Mouse (Mus musculus) Patski (cell line): ENCODE measurements around the gene Gps1. TPM values are rescaled to one million over a fixed set of nuclear protein-coding genes. Genes with fewer than 3 reads are reported as not detected.
"Not testable (repeated sequence)": the region's sequence is repeated elsewhere in the genome, so short reads cannot be mapped to it uniquely, and the experiment has no call there.

Experiments used
- ATAC-seq: fragments of 100-300 bp; one replicate; pipeline ENCODE4 v1.8.0; 2021
- CTCF ChIA-PET: fragments of 350-600 bp; sonication (Branson Sonifier 250); formaldehyde crosslinking; loops from one replicate; lab custom pipeline; 2022; ENCODE audit warnings: inconsistent platforms; lab: Charles Lee
- POLR2A ChIA-PET: fragments of 350-600 bp; sonication (Branson Sonifier 250); formaldehyde crosslinking; loops from one replicate; lab custom pipeline; 2022; ENCODE audit warnings: antibody characterized with exemption, inconsistent platforms; lab: Charles Lee
- DNase-seq: peaks from one replicate; pipeline ENCODE4 v3.0.0-alpha.2; 2011; ENCODE audit warnings: low read depth, low spot score
- H3K27me3 ChIP-seq: fragments of 371-371 bp; one replicate; pipeline ENCODE4 v1.5.1; 2021
- CTCF ChIP-seq: fragments of 100-300 bp; IDR thresholded peaks from one replicate; pipeline ENCODE4 v1.5.1; 2021
- in situ Hi-C: fragments of 300-500 bp; cut with MboI; formaldehyde crosslinking; loops from 3 replicates; pipeline ENCODE4 v1.11.1; 2018; ENCODE audit warnings: low pct_unique_long_range_greater_than_20kb, mixed read lengths
- polyA plus RNA-seq: library from polyadenylated mRNA; unstranded; gene quantifications from one replicate; pipeline ENCODE4 v1.2.3, GENCODE M21; 2021

Gps1 gene
- polyA plus RNA-seq, 1 experiment from 2014 or later = 138 TPM

GRCm38 (mm10) chr11:120768206-120768605 lies 15.9 kb upstream of the Gps1 start:
- POLR2A ChIA-PET = no interaction called here
- no peak for TF ChIP-seq CTCF
- no peak for ATAC-seq
- CTCF ChIA-PET = interaction anchor here (1.4 kb wide), 1 partner anchor 8 kb away, joined by 3 read pairs; no protein-coding TSS in a partner anchor
- in situ Hi-C loops = loop anchor here (5.0 kb wide), 1 partner anchor 116 kb away; no protein-coding TSS in a partner anchor
- no peaks in the 10 kb centered on the region for H3K27me3 ChIP-seq
- no peak for DNase-seq

GRCm38 (mm10) chr11:120772749-120773148 lies 11.3 kb upstream of the Gps1 start:
- H3K27me3 ChIP-seq = no peaks in the 10 kb centered on the region
- no peak for DNase-seq
- in situ Hi-C loops = no loop called here
- CTCF ChIA-PET = interaction anchor here (2.1 to 7.5 kb wide), 2 partner anchors 50 to 59 kb away, joined by 7 to 81 read pairs; partner anchors contain the start of genes Cenpx, Lrrc45 and Rac3
- no peak for ATAC-seq
- TF ChIP-seq CTCF = no peak
- POLR2A ChIA-PET = no interaction called here

GRCm38 (mm10) chr11:120773463-120774190 lies 10.4 kb upstream of the Gps1 start:
- H3K27me3 ChIP-seq = no peaks in the 10 kb centered on the region
- DNase-seq (no peak), ATAC-seq (no peak)
- POLR2A ChIA-PET = no interaction called here
- TF ChIP-seq CTCF = no peak
- in situ Hi-C loops = no loop called here
- CTCF ChIA-PET = interaction anchor here (2.1 to 7.5 kb wide), 2 partner anchors 51 to 60 kb away, joined by 7 to 81 read pairs; partner anchors contain the start of genes Cenpx, Lrrc45 and Rac3

GRCm38 (mm10) chr11:120775774-120776469 lies 8.2 kb upstream of the Gps1 start:
- in situ Hi-C loops = loop anchor here (5.0 kb wide), 1 partner anchor 49 kb away; the partner anchor contains the start of gene Dcxr
- ATAC-seq (peak; percentile 57), DNase-seq (peak; percentile 75)
- ChIA-PET POLR2A (interaction anchor here (0.7 kb wide), 1 partner anchor 20 kb away, joined by 3 read pairs; no protein-coding TSS in a partner anchor), CTCF (interaction anchor here (0.6 to 7.5 kb wide), 36 partner anchors 8 to 191 kb away, joined by 3 to 81 read pairs (median 4); partner anchors contain the start of genes Cbr2, Cenpx, Dcxr and Lrrc45)
- no peaks in the 10 kb centered on the region for H3K27me3 ChIP-seq
- TF ChIP-seq CTCF = peak; percentile 99

GRCm38 (mm10) chr11:120777123-120777522 lies 6.9 kb upstream of the Gps1 start:
- CTCF ChIA-PET = interaction anchor here (1.3 to 7.5 kb wide), 7 partner anchors 8 to 74 kb away, joined by 3 to 81 read pairs (median 9); partner anchors contain the start of genes Dcxr and Rac3
- in situ Hi-C loops = loop anchor here (5.0 kb wide), 1 partner anchor 50 kb away; the partner anchor contains the start of gene Dcxr
- POLR2A ChIA-PET = no interaction called here
- DNase-seq (no peak), ATAC-seq (no peak)
- no peak for TF ChIP-seq CTCF
- no peaks in the 10 kb centered on the region for H3K27me3 ChIP-seq

GRCm38 (mm10) chr11:120779876-120780275 lies 4.2 kb upstream of the Gps1 start:
- no peaks in the 10 kb centered on the region for H3K27me3 ChIP-seq
- no peak for DNase-seq
- no peak for TF ChIP-seq CTCF
- ATAC-seq = no peak
- CTCF ChIA-PET = no interaction called here
- POLR2A ChIA-PET = no interaction called here
- in situ Hi-C loops = loop anchor here (5.0 kb wide), 1 partner anchor 53 kb away; the partner anchor contains the start of gene Dcxr

GRCm38 (mm10) chr11:120781361-120781760 lies 2.7 kb upstream of the Gps1 start:
- ATAC-seq, POLR2A ChIA-PET, in situ Hi-C loops, DNase-seq, H3K27me3 ChIP-seq: not testable (repeated sequence)
- CTCF ChIA-PET = interaction anchor here (1.0 to 1.1 kb wide), 2 partner anchors 18 to 61 kb away, joined by 3 read pairs; no protein-coding TSS in a partner anchor

GRCm38 (mm10) chr11:120783426-120784063 lies 527 bp upstream of the Gps1 start:
- ChIA-PET POLR2A (interaction anchor here (0.6 kb wide), 1 partner anchor 155 kb away, joined by 4 read pairs; no protein-coding TSS in a partner anchor), CTCF (no interaction called here)
- ATAC-seq (no peak), DNase-seq (no peak)
- in situ Hi-C loops = no loop called here
- TF ChIP-seq CTCF = no peak
- H3K27me3 ChIP-seq = no peaks in the 10 kb centered on the region

- in situ Hi-C loops = no loop called here
- H3K27me3 ChIP-seq = no peaks in the 10 kb centered on the region
- no peak for TF ChIP-seq CTCF
- CTCF ChIA-PET = interaction anchor here (0.9 to 2.6 kb wide), 2 partner anchors 9 to 14 kb away, joined by 3 to 9 read pairs; no protein-coding TSS in a partner anchor
- no peak for DNase-seq
- no peak for ATAC-seq
- POLR2A ChIA-PET = interaction anchor here (2.3 kb wide), 1 partner anchor 11 kb away, joined by 10 read pairs; the partner anchor contains the start of gene Dus1l
These were observed 1.1 kb downstream of the Gps1 start for GRCm38 (mm10) chr11:120785145-120785544.

- CTCF ChIA-PET = interaction anchor here (1.3 kb wide), 1 partner anchor 12 kb away, joined by 5 read pairs; no protein-coding TSS in a partner anchor
- POLR2A ChIA-PET, DNase-seq, ATAC-seq, H3K27me3 ChIP-seq, in situ Hi-C loops: not testable (repeated sequence)
These were observed 4.4 kb downstream of the Gps1 start for GRCm38 (mm10) chr11:120788460-120788859.
